ENCODE assay signal across 34 mouse cellular contexts in genomic region chr8:3421507-3421906, GRCm38 (mm10). TPM values are rescaled to one million over a fixed set of nuclear protein-coding genes. Genes with fewer than 3 reads are reported as not detected.
"Had no signal": no experiment of that assay in that cellular context is flagged by ENCODE, and none has a peak within 500 bp of the region (broad histone marks: within the 10 kb centered on the region; RNA-seq: fewer than 3 reads in every experiment).

No protein-coding gene starts in this region.

- H3K4me2 ChIP-seq: limb, embryonic 12.5 days; limb, embryonic 13.5 days; limb, embryonic 15.5 days; liver, embryonic 12.5 days; liver, embryonic 13.5 days; liver, embryonic 15.5 days; lung, embryonic 14.5 days; lung, embryonic 15.5 days; midbrain, embryonic 11.5 days; midbrain, embryonic 12.5 days; midbrain, embryonic 13.5 days; midbrain, embryonic 15.5 days; neural tube, embryonic 12.5 days had no signal

- H3K36me3 ChIP-seq: limb, embryonic 10.5 days; limb, embryonic 12.5 days; limb, embryonic 13.5 days; limb, embryonic 15.5 days; liver, embryonic 12.5 days; liver, embryonic 15.5 days; lung, embryonic 15.5 days; midbrain, embryonic 10.5 days; midbrain, embryonic 12.5 days; midbrain, embryonic 13.5 days; midbrain, embryonic 15.5 days; neural tube, embryonic 12.5 days had no signal

- H3K27me3 ChIP-seq: limb, embryonic 12.5 days; limb, embryonic 13.5 days; limb, embryonic 15.5 days; liver, embryonic 12.5 days; liver, embryonic 13.5 days; liver, embryonic 15.5 days; lung, embryonic 15.5 days; megakaryocyte, embryonic 14.5 days; midbrain, embryonic 12.5 days; midbrain, embryonic 13.5 days; midbrain, embryonic 15.5 days; neural tube, embryonic 12.5 days had no signal

- ATAC-seq: liver, embryonic 12.5 days; liver, postnatal 0 days; lung, postnatal 0 days; midbrain, embryonic 13.5 days; midbrain, embryonic 15.5 days; midbrain, embryonic 16.5 days had no signal

- H3K27ac ChIP-seq: limb, embryonic 10.5 days; limb, embryonic 13.5 days; limb, embryonic 15.5 days; liver, embryonic 12.5 days; liver, embryonic 13.5 days; liver, embryonic 14.5 days; liver, embryonic 15.5 days; lung, embryonic 15.5 days; macrophage; midbrain, embryonic 10.5 days; midbrain, embryonic 12.5 days; midbrain, embryonic 13.5 days; midbrain, embryonic 15.5 days; neural tube, embryonic 12.5 days had no signal

- DNase-seq: left cerebral cortex, postnatal 4 days; liver; liver, embryonic 13.5 days; liver, postnatal 0 days; lung, adult 18-20 months; lung, adult 2 months; lung, embryonic 14.5 days; lung, postnatal 10 days; lung, postnatal 14 days; lung, postnatal 36 days; lung, postnatal 4 days; midbrain, embryonic 14.5 days had no signal

- H3K4me3 ChIP-seq: limb, embryonic 10.5 days; limb, embryonic 12.5 days; limb, embryonic 13.5 days; limb, embryonic 15.5 days; liver, embryonic 12.5 days; liver, embryonic 13.5 days; liver, embryonic 15.5 days; lung, embryonic 15.5 days; megakaryocyte, embryonic 14.5 days; midbrain, embryonic 10.5 days; midbrain, embryonic 12.5 days; midbrain, embryonic 13.5 days; midbrain, embryonic 15.5 days; myocyte; neural tube, embryonic 12.5 days had no signal

- H3K9ac ChIP-seq: limb, embryonic 12.5 days; limb, embryonic 13.5 days; limb, embryonic 15.5 days; liver, embryonic 12.5 days; liver, embryonic 13.5 days; liver, embryonic 14.5 days; liver, embryonic 15.5 days; liver, postnatal 0 days; lung, embryonic 14.5 days; lung, embryonic 15.5 days; midbrain, embryonic 12.5 days; midbrain, embryonic 13.5 days; midbrain, embryonic 15.5 days; neural tube, embryonic 12.5 days had no signal

- H3K9me3 ChIP-seq: limb, embryonic 10.5 days; limb, embryonic 12.5 days; limb, embryonic 13.5 days; limb, embryonic 15.5 days; liver, embryonic 12.5 days; liver, embryonic 13.5 days; liver, embryonic 15.5 days; lung, embryonic 15.5 days; megakaryocyte, embryonic 14.5 days; midbrain, embryonic 10.5 days; midbrain, embryonic 12.5 days; midbrain, embryonic 13.5 days; midbrain, embryonic 15.5 days; neural tube, embryonic 12.5 days had no signal

RNA-seq across cellular contexts. Expression of gene Tex45, which starts 49.2 kb away (rescaled TPM):
- polyA plus RNA-seq: limb, embryonic 10.5 days; limb, embryonic 11.5 days; limb, embryonic 12.5 days; limb, embryonic 13.5 days; limb, embryonic 15.5 days; liver, embryonic 12.5 days; liver, embryonic 13.5 days; liver, embryonic 15.5 days; liver, embryonic 16.5 days; liver, postnatal 0 days; lung, embryonic 14.5 days; lung, embryonic 15.5 days; lung, embryonic 16.5 days; lung, postnatal 0 days; macrophage; midbrain, embryonic 10.5 days; myocyte; neural tube, embryonic 12.5 days had no signal
